Mouse (Mus musculus): ENCODE data around the gene Olfr980.
"Not testable (repeated sequence)": the region's sequence is repeated elsewhere in the genome, so short reads cannot be mapped to it uniquely, and the experiment has no call there.

The Olfr980 gene

GRCm38 (mm10) chr9:40009482-40009881, at the start of gene Olfr980:
Olfr980 (minus strand) TSS chr9:40009582.
- no peak for DNase-seq (ENCODE audit: low spot score in 2 of 2)

- no peak for DNase-seq (ENCODE audit: low spot score in 2 of 2)
Measured at GRCm38 (mm10) chr9:40050138-40050537, 40.8 kb upstream of the Olfr980 start.

- DNase-seq (ENCODE audit: low spot score in 2 of 2): no peak
Measured at GRCm38 (mm10) chr9:40021164-40021563, 11.8 kb upstream of the Olfr980 start, which contains the start of gene Olfr981. Olfr981 (plus strand) TSS chr9:40021464.

DNA sequence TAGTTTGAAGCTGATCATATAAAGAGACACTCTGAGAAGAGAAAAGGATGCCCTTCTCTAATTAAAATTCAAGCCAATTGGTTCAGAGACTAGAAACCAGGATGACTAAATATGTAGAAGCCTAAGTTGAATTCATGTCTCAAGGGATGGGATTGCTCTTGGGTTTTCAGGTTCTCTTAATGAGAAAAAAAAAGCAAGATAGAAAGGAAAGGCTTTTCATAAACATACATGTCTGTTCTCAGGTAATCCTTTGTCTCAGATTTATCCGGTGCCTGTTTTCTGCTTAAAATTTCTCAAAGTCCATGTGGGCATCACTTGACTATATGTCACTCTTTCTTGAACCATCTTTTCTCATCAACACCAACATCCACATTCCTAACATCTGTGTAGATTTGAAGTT, 6.0 kb downstream of the Olfr980 start, which contains the start of gene Olfr979:
Olfr979 (minus strand) TSS at position 101 of the 400 bp plus-strand sequence.
- DNase-seq (ENCODE audit: low spot score in 2 of 2): no peak

GRCm38 (mm10) chr9:39991813-39992212, 17.6 kb downstream of the Olfr980 start, which contains the start of gene Olfr978:
Olfr978 (plus strand) TSS chr9:39992113.
- DNase-seq (ENCODE audit: low spot score in 2 of 2): no peak

- DNase-seq (ENCODE audit: low spot score in 2 of 2): not testable (repeated sequence)
Measured at GRCm38 (mm10) chr9:39976581-39977145, 32.7 kb downstream of the Olfr980 start.

DNA sequence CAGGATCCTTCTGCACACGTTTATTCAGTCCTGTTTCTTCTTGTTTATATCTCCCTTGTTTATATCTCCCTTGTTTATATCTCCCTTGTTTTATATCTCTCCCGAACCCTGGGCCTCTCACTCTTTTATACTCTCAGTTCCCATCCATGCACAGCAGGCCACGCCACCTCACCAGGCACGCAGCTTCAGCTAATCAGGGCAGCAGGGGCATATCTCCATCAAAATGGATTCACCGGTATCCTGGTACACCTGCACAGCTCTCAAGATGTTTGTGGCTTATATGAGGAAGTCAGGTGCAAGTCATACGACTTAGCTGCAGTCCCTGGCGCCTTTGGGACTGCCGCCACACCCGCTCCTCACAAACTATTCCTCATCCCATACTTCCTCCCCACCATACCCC, 48.3 kb downstream of the Olfr980 start, which contains the start of gene Olfr976:
Olfr976 (minus strand) TSS at position 101 of the 400 bp plus-strand sequence.
- DNase-seq (ENCODE audit: low spot score in 2 of 2): not testable (repeated sequence)

All from cerebellum, postnatal 4 days (tissue).